Mouse (Mus musculus): ENCODE measurements around the gene Gm11983. TPM values are rescaled to one million over a fixed set of nuclear protein-coding genes. Genes with fewer than 3 reads are reported as not detected.
"Not testable (repeated sequence)": the region's sequence is repeated elsewhere in the genome, so short reads cannot be mapped to it uniquely, and the experiment has no call there.

Gene Gm11983
- total RNA-seq (2012; rRNA removed), result not detected in 2 replicates

- TF ChIP-seq HCFC1 (IDR thresholded peaks at IDR 0.05; ENCODE audit: borderline replicate concordance, insufficient read depth, low read length), result no peak
- no peak for TF ChIP-seq ZC3H11A (IDR thresholded peaks at IDR 0.05; ENCODE audit: borderline replicate concordance, low read depth, low read length)
- no peak for TF ChIP-seq ZNF384 (IDR thresholded peaks at IDR 0.05; ENCODE audit: low read depth, low read length)
- TF ChIP-seq CHD2 (IDR thresholded peaks at IDR 0.05; ENCODE audit: low read depth, low read length), result no peak
- no peak for TF ChIP-seq MAFK (IDR thresholded peaks at IDR 0.05; ENCODE audit: insufficient read depth, low read depth, low read length)
- Histone ChIP-seq H3K27ac (ENCODE audit: insufficient read depth, low read depth, low read length, poor library complexity, severe bottlenecking) (no peak within 1 kb of the TSS), H3K36me3 (ENCODE audit: control insufficient read depth, insufficient read depth, low read length, poor library complexity, severe bottlenecking) (no peaks in the 10 kb centered on the region), H3K4me3 (ENCODE audit: insufficient read depth in 1 of 2, low read depth in 1 of 2, low read length in 2 of 2, poor library complexity in 1 of 2, severe bottlenecking in 1 of 2) (no peak within 1 kb of the TSS), H3K9me3 (ENCODE audit: control insufficient read depth, insufficient read depth, low read depth, low read length) (no peaks in the 10 kb centered on the region), H3K9ac (ENCODE audit: insufficient read depth, low read depth, low read length, poor library complexity, severe bottlenecking) (no peak within 1 kb of the TSS), H3K4me1 (ENCODE audit: control insufficient read depth in 2 of 2, insufficient read depth in 2 of 2, low read length in 2 of 2, poor library complexity in 1 of 2) (no peaks in the 10 kb centered on the region)
- in situ Hi-C loops (cut with MboI; ENCODE audit: low sequenced_read_pairs in 2 of 2, unreplicated experiment in 2 of 2), result no loop called here
- no peak for DNase-seq (ENCODE audit: low read depth, low spot score)
These were observed at the start of gene Gm11983 for GRCm38 (mm10) chr11:6837554-6837953. Gene Gm11983, minus strand, starts transcription at chr11:6837654.

- peak overlapping the region; percentile 20; the same call in 1 of the 2 replicates for H3K27ac ChIP-seq (ENCODE audit: insufficient read depth, low read depth, low read length, poor library complexity, severe bottlenecking)
- H3K4me1 ChIP-seq (ENCODE audit: control insufficient read depth in 2 of 2, insufficient read depth in 2 of 2, low read length in 2 of 2, poor library complexity in 1 of 2); H3K9ac ChIP-seq (ENCODE audit: insufficient read depth, low read depth, low read length, poor library complexity, severe bottlenecking); H3K4me3 ChIP-seq (ENCODE audit: insufficient read depth in 1 of 2, low read depth in 1 of 2, low read length in 2 of 2, poor library complexity in 1 of 2, severe bottlenecking in 1 of 2); H3K9me3 ChIP-seq (ENCODE audit: control insufficient read depth, insufficient read depth, low read depth, low read length); H3K36me3 ChIP-seq (ENCODE audit: control insufficient read depth, insufficient read depth, low read length, poor library complexity, severe bottlenecking); in situ Hi-C loops (cut with MboI; ENCODE audit: low sequenced_read_pairs in 2 of 2, unreplicated experiment in 2 of 2); DNase-seq (ENCODE audit: low read depth, low spot score): not testable (repeated sequence)
- 0 out of 2 replicates have a peak, but pooled peaks have one; percentile 12 for TF ChIP-seq MAFK (IDR thresholded peaks at IDR 0.05; ENCODE audit: insufficient read depth, low read depth, low read length)
These were observed 45.6 kb upstream of the Gm11983 start for GRCm38 (mm10) chr11:6883045-6883444.

- no peaks in the 10 kb centered on the region for H3K4me1 ChIP-seq (ENCODE audit: control insufficient read depth in 2 of 2, insufficient read depth in 2 of 2, low read length in 2 of 2, poor library complexity in 1 of 2)
- TF ChIP-seq ZC3H11A (IDR thresholded peaks at IDR 0.05; ENCODE audit: borderline replicate concordance, low read depth, low read length) (no peak), HCFC1 (IDR thresholded peaks at IDR 0.05; ENCODE audit: borderline replicate concordance, insufficient read depth, low read length) (no peak), MAFK (IDR thresholded peaks at IDR 0.05; ENCODE audit: insufficient read depth, low read depth, low read length) (no peak), CHD2 (IDR thresholded peaks at IDR 0.05; ENCODE audit: low read depth, low read length) (no peak)
- no peak overlapping the region for H3K4me3 ChIP-seq (ENCODE audit: insufficient read depth in 1 of 2, low read depth in 1 of 2, low read length in 2 of 2, poor library complexity in 1 of 2, severe bottlenecking in 1 of 2)
- H3K27ac ChIP-seq (ENCODE audit: insufficient read depth, low read depth, low read length, poor library complexity, severe bottlenecking), result no peak overlapping the region
- no peak overlapping the region for H3K9ac ChIP-seq (ENCODE audit: insufficient read depth, low read depth, low read length, poor library complexity, severe bottlenecking)
- H3K9me3 ChIP-seq (ENCODE audit: control insufficient read depth, insufficient read depth, low read depth, low read length), result no peaks in the 10 kb centered on the region
- in situ Hi-C loops (cut with MboI; ENCODE audit: low sequenced_read_pairs in 2 of 2, unreplicated experiment in 2 of 2), result no loop called here
- no peak for DNase-seq (ENCODE audit: low read depth, low spot score)
- no peaks in the 10 kb centered on the region for H3K36me3 ChIP-seq (ENCODE audit: control insufficient read depth, insufficient read depth, low read length, poor library complexity, severe bottlenecking)
These were observed 44.2 kb upstream of the Gm11983 start for GRCm38 (mm10) chr11:6881614-6882013.

GRCm38 (mm10) chr11:6877740-6878139 is 40.3 kb upstream of the Gm11983 start:
- DNase-seq (ENCODE audit: low read depth, low spot score), result no peak
- in situ Hi-C loops (cut with MboI; ENCODE audit: low sequenced_read_pairs in 2 of 2, unreplicated experiment in 2 of 2), result no loop called here
- Histone ChIP-seq H3K27ac (ENCODE audit: insufficient read depth, low read depth, low read length, poor library complexity, severe bottlenecking) (no peak overlapping the region), H3K4me3 (ENCODE audit: insufficient read depth in 1 of 2, low read depth in 1 of 2, low read length in 2 of 2, poor library complexity in 1 of 2, severe bottlenecking in 1 of 2) (no peak overlapping the region), H3K9ac (ENCODE audit: insufficient read depth, low read depth, low read length, poor library complexity, severe bottlenecking) (no peak overlapping the region), H3K4me1 (ENCODE audit: control insufficient read depth in 2 of 2, insufficient read depth in 2 of 2, low read length in 2 of 2, poor library complexity in 1 of 2) (no peaks in the 10 kb centered on the region), H3K36me3 (ENCODE audit: control insufficient read depth, insufficient read depth, low read length, poor library complexity, severe bottlenecking) (no peaks in the 10 kb centered on the region), H3K9me3 (ENCODE audit: control insufficient read depth, insufficient read depth, low read depth, low read length) (no peaks in the 10 kb centered on the region)
- TF ChIP-seq ZC3H11A (IDR thresholded peaks at IDR 0.05; ENCODE audit: borderline replicate concordance, low read depth, low read length) (no peak), ZNF384 (IDR thresholded peaks at IDR 0.05; ENCODE audit: low read depth, low read length) (no peak), MAFK (IDR thresholded peaks at IDR 0.05; ENCODE audit: insufficient read depth, low read depth, low read length) (no peak), CHD2 (IDR thresholded peaks at IDR 0.05; ENCODE audit: low read depth, low read length) (no peak), HCFC1 (IDR thresholded peaks at IDR 0.05; ENCODE audit: borderline replicate concordance, insufficient read depth, low read length) (no peak)

GRCm38 (mm10) chr11:6870947-6871346 is 33.5 kb upstream of the Gm11983 start:
- H3K9me3 ChIP-seq (ENCODE audit: control insufficient read depth, insufficient read depth, low read depth, low read length), result no peaks in the 10 kb centered on the region
- H3K4me1 ChIP-seq (ENCODE audit: control insufficient read depth in 2 of 2, insufficient read depth in 2 of 2, low read length in 2 of 2, poor library complexity in 1 of 2), result no peaks in the 10 kb centered on the region
- no peak overlapping the region for H3K27ac ChIP-seq (ENCODE audit: insufficient read depth, low read depth, low read length, poor library complexity, severe bottlenecking)
- H3K9ac ChIP-seq (ENCODE audit: insufficient read depth, low read depth, low read length, poor library complexity, severe bottlenecking), result no peak overlapping the region
- H3K36me3 ChIP-seq (ENCODE audit: control insufficient read depth, insufficient read depth, low read length, poor library complexity, severe bottlenecking), result no peaks in the 10 kb centered on the region
- in situ Hi-C loops (cut with MboI; ENCODE audit: low sequenced_read_pairs in 2 of 2, unreplicated experiment in 2 of 2), result no loop called here
- no peak overlapping the region for H3K4me3 ChIP-seq (ENCODE audit: insufficient read depth in 1 of 2, low read depth in 1 of 2, low read length in 2 of 2, poor library complexity in 1 of 2, severe bottlenecking in 1 of 2)
- no peak for TF ChIP-seq CHD2 (IDR thresholded peaks at IDR 0.05; ENCODE audit: low read depth, low read length)
- no peak for TF ChIP-seq MAFK (IDR thresholded peaks at IDR 0.05; ENCODE audit: insufficient read depth, low read depth, low read length)
- TF ChIP-seq ZNF384 (IDR thresholded peaks at IDR 0.05; ENCODE audit: low read depth, low read length), result no peak
- TF ChIP-seq HCFC1 (IDR thresholded peaks at IDR 0.05; ENCODE audit: borderline replicate concordance, insufficient read depth, low read length), result no peak
- no peak for TF ChIP-seq ZC3H11A (IDR thresholded peaks at IDR 0.05; ENCODE audit: borderline replicate concordance, low read depth, low read length)
- DNase-seq (ENCODE audit: low read depth, low spot score), result no peak

All from ES-E14 (cell line).